Mouse (Mus musculus): ENCODE results near the gene Nt5e. TPM values are rescaled to one million over a fixed set of nuclear protein-coding genes. Genes with fewer than 3 reads are reported as not detected.

Nt5e gene
- total and polyA plus RNA-seq, 3 experiments = 0.08 to 3.1 (median 0.34) TPM

DNA sequence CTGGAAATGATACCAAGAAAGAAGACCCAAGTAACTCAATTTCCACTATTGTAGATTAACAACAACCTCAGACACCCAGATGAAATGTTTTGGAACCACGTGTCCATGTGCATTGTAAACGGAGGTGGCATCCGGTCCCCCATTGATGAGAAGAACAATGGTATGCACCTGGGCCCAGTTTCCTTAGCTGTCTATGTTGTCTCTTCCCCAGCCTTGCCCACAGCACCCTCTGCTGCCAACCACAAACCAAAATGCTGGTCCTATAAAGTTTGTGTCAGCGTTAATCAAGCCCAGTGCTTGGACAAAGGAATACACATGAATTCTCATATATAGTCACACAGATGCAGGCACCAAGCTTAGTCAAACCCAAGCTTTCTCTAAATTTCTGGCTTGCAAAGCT lies 39.3 kb downstream of the Nt5e start:
- in situ Hi-C loops (cut with MboI; ENCODE audit: low pct_ligation_motif_present, low pct_unique_long_range_greater_than_20kb, low sequenced_read_pairs) = loop anchor here (10.0 kb wide), 1 partner anchor 122 kb away; no protein-coding TSS in a partner anchor
- peak; percentile 9 for DNase-seq (ENCODE audit: extremely low read depth)
- Histone ChIP-seq H3K36me3 (replicated peaks in 1 of 2; ENCODE audit: control insufficient read depth in 1 of 2, insufficient read depth in 1 of 2, low read length in 1 of 2) (peaks cover 1 to 4% of the 10 kb centered on the region in 2 experiments), H3K4me3 (replicated peaks in 1 of 3; ENCODE audit: low read depth in 2 of 3, low read length in 2 of 3, poor library complexity in 1 of 3) (no peak overlapping the region), H3K4me2 (ENCODE audit: insufficient read depth, low read depth, poor library complexity, severe bottlenecking) (no peak overlapping the region), H3K27ac (ENCODE audit: insufficient read depth, low read depth) (no peak overlapping the region), H3K9ac (ENCODE audit: insufficient read depth, low read depth) (no peak overlapping the region), H3K27me3 (replicated peaks) (no peaks in the 10 kb centered on the region), H3K79me2 (replicated peaks; ENCODE audit: control insufficient read depth, extremely low read depth, insufficient read depth, poor library complexity, severe bottlenecking) (no peaks in the 10 kb centered on the region), H3K9me3 (replicated peaks; ENCODE audit: low read length) (no peaks in the 10 kb centered on the region), H3K4me1 (ENCODE audit: control insufficient read depth in 1 of 2, insufficient read depth in 2 of 2) (peaks cover 0 to 5% of the 10 kb centered on the region in 2 experiments; a peak in 2 of 4 replicates)
- TF ChIP-seq NELFE (IDR thresholded peaks at IDR 0.05; ENCODE audit: low read depth, low read length) (no peak), SMC3 (IDR thresholded peaks at IDR 0.05; ENCODE audit: low read depth, low read length) (peak; percentile 77), CTCF (conservative IDR thresholded peaks at IDR 0.05 in 1 of 2, IDR thresholded peaks at IDR 0.05 in 1 of 2; ENCODE audit: low read depth in 2 of 2, low read length in 2 of 2) (peak in 1 of 2 experiments; percentile 65; a peak in 2 of 4 replicates), RAD21 (IDR thresholded peaks at IDR 0.05; ENCODE audit: low read depth, low read length) (peak; percentile 65), ZC3H11A (IDR thresholded peaks at IDR 0.05; ENCODE audit: low read depth, low read length) (peak; percentile 29; the same call in 1 of the 2 replicates)
- dilution Hi-C loops (cut with MboI; ENCODE audit: extremely low pct_ligation_motif_present, extremely low pct_unique_long_range_greater_than_20kb, low sequenced_read_pairs) = no loop called here

DNA sequence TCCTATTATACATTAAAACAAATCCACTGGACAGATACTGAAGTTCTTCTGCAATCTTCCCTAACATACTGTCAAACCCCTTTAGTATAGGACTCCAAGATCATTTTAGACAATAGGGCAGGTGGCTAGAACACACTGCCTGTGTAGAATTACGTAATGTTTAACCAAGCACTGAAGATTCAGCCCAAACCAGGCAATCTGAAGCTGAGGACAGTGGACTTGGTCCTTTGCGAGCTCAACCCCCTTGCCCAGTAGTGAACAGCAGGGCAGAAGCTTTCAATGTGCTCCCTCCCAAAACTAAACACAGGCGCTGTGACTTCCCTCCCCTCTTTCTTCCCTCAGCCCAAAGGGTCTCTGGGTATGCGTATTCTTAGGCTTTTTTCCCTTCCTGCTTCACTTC lies 39.8 kb downstream of the Nt5e start:
- no peak for DNase-seq (ENCODE audit: extremely low read depth)
- in situ Hi-C loops (cut with MboI; ENCODE audit: low pct_ligation_motif_present, low pct_unique_long_range_greater_than_20kb, low sequenced_read_pairs) = loop anchor here (10.0 kb wide), 1 partner anchor 122 kb away; no protein-coding TSS in a partner anchor
- H3K4me3 ChIP-seq (replicated peaks in 1 of 3; ENCODE audit: low read depth in 2 of 3, low read length in 2 of 3, poor library complexity in 1 of 3) = no peak overlapping the region
- TF ChIP-seq E2F4 (IDR thresholded peaks at IDR 0.05; ENCODE audit: insufficient replicate concordance, low read depth, low read length) (no peak), UBTF (IDR thresholded peaks at IDR 0.05; ENCODE audit: low read depth, low read length) (no peak), BHLHE40 (IDR thresholded peaks at IDR 0.05; ENCODE audit: low read depth, low read length) (no peak), ELF1 (IDR thresholded peaks at IDR 0.05; ENCODE audit: low read depth, low read length) (no peak), SIN3A (IDR thresholded peaks at IDR 0.05; ENCODE audit: low read length) (no peak), JUN (IDR thresholded peaks at IDR 0.05; ENCODE audit: insufficient read depth, low read depth, low read length) (no peak), RAD21 (IDR thresholded peaks at IDR 0.05; ENCODE audit: low read depth, low read length) (no peak), MYC (IDR thresholded peaks at IDR 0.05; ENCODE audit: low read depth, low read length) (no peak), TCF12 (IDR thresholded peaks at IDR 0.05; ENCODE audit: low read depth, low read length) (no peak)
- no peaks in the 10 kb centered on the region for H3K79me2 ChIP-seq (replicated peaks; ENCODE audit: control insufficient read depth, extremely low read depth, insufficient read depth, poor library complexity, severe bottlenecking)
- no peak overlapping the region for H3K9ac ChIP-seq (ENCODE audit: insufficient read depth, low read depth)
- H3K4me2 ChIP-seq (ENCODE audit: insufficient read depth, low read depth, poor library complexity, severe bottlenecking) = no peak overlapping the region
- H3K27ac ChIP-seq (ENCODE audit: insufficient read depth, low read depth) = no peak overlapping the region
- H3K36me3 ChIP-seq (replicated peaks in 1 of 2; ENCODE audit: control insufficient read depth in 1 of 2, insufficient read depth in 1 of 2, low read length in 1 of 2) = peaks cover 1 to 4% of the 10 kb centered on the region in 2 experiments
- no peaks in the 10 kb centered on the region for H3K27me3 ChIP-seq (replicated peaks)
- no peaks in the 10 kb centered on the region for H3K9me3 ChIP-seq (replicated peaks; ENCODE audit: low read length)
- H3K4me1 ChIP-seq (ENCODE audit: control insufficient read depth in 1 of 2, insufficient read depth in 2 of 2) = peaks cover 0 to 5% of the 10 kb centered on the region in 2 experiments; a peak in 2 of 4 replicates
- dilution Hi-C loops (cut with MboI; ENCODE audit: extremely low pct_ligation_motif_present, extremely low pct_unique_long_range_greater_than_20kb, low sequenced_read_pairs) = no loop called here

DNA sequence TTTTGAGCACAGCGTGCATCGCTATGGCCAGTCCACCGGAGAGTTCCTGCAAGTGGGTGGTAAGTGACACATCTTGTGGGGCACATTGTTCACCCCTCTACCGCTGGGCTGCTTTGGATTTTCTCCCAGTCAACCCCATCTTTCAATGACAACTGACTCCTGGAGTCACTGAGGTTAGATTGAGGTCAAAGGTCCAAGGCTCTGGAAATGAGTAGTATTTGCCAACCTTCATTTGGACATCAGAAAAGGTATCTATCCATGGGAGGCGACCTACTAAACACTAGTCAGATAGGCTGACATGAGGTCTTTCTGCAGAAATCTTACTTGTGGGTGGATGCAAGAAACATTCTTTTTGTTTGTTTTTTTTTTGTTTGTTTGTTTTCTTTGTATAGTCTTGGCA lies 40.3 kb downstream of the Nt5e start:
- H3K4me2 ChIP-seq (ENCODE audit: insufficient read depth, low read depth, poor library complexity, severe bottlenecking) = no peak overlapping the region
- no peaks in the 10 kb centered on the region for H3K79me2 ChIP-seq (replicated peaks; ENCODE audit: control insufficient read depth, extremely low read depth, insufficient read depth, poor library complexity, severe bottlenecking)
- no peak overlapping the region for H3K9ac ChIP-seq (ENCODE audit: insufficient read depth, low read depth)
- H3K27ac ChIP-seq (ENCODE audit: insufficient read depth, low read depth) = no peak overlapping the region
- TF ChIP-seq MAZ (IDR thresholded peaks at IDR 0.05; ENCODE audit: low read depth, low read length) (no peak), BHLHE40 (IDR thresholded peaks at IDR 0.05; ENCODE audit: low read depth, low read length) (no peak), UBTF (IDR thresholded peaks at IDR 0.05; ENCODE audit: low read depth, low read length) (no peak), SMC3 (IDR thresholded peaks at IDR 0.05; ENCODE audit: low read depth, low read length) (no peak), MAX (IDR thresholded peaks at IDR 0.05; ENCODE audit: low read length) (no peak), ZNF384 (IDR thresholded peaks at IDR 0.05; ENCODE audit: low read depth, low read length) (no peak), ZC3H11A (IDR thresholded peaks at IDR 0.05; ENCODE audit: low read depth, low read length) (no peak), TCF12 (IDR thresholded peaks at IDR 0.05; ENCODE audit: low read depth, low read length) (no peak), POLR2AphosphoS2 (IDR thresholded peaks at IDR 0.05; ENCODE audit: low read depth, low read length) (no peak), USF1 (IDR thresholded peaks at IDR 0.05; ENCODE audit: low read depth, low read length) (no peak), KAT2A (IDR thresholded peaks at IDR 0.05; ENCODE audit: insufficient replicate concordance, low read length) (no peak), MXI1 (IDR thresholded peaks at IDR 0.05; ENCODE audit: low read depth, low read length) (no peak), ETS1 (conservative IDR thresholded peaks at IDR 0.05; ENCODE audit: low read depth, low read length) (no peak), E2F4 (IDR thresholded peaks at IDR 0.05; ENCODE audit: insufficient replicate concordance, low read depth, low read length) (no peak), SIN3A (IDR thresholded peaks at IDR 0.05; ENCODE audit: low read length) (no peak), NRF1 (IDR thresholded peaks at IDR 0.05; ENCODE audit: low read depth, low read length) (no peak), POLR2A (IDR thresholded peaks at IDR 0.05; ENCODE audit: low read depth, low read length) (no peak)
- in situ Hi-C loops (cut with MboI; ENCODE audit: low pct_ligation_motif_present, low pct_unique_long_range_greater_than_20kb, low sequenced_read_pairs) = loop anchor here (10.0 kb wide), 1 partner anchor 123 kb away; no protein-coding TSS in a partner anchor
- dilution Hi-C loops (cut with MboI; ENCODE audit: extremely low pct_ligation_motif_present, extremely low pct_unique_long_range_greater_than_20kb, low sequenced_read_pairs) = no loop called here
- H3K4me3 ChIP-seq (replicated peaks in 1 of 3; ENCODE audit: low read depth in 2 of 3, low read length in 2 of 3, poor library complexity in 1 of 3) = no peak overlapping the region
- H3K9me3 ChIP-seq (replicated peaks; ENCODE audit: low read length) = no peaks in the 10 kb centered on the region
- no peaks in the 10 kb centered on the region for H3K27me3 ChIP-seq (replicated peaks)
- no peak for DNase-seq (ENCODE audit: extremely low read depth)
- H3K4me1 ChIP-seq (ENCODE audit: control insufficient read depth in 1 of 2, insufficient read depth in 2 of 2) = peaks cover 0 to 5% of the 10 kb centered on the region in 2 experiments; a peak in 2 of 4 replicates
- H3K36me3 ChIP-seq (replicated peaks in 1 of 2; ENCODE audit: control insufficient read depth in 1 of 2, insufficient read depth in 1 of 2, low read length in 1 of 2) = peaks cover 1 to 4% of the 10 kb centered on the region in 2 experiments
